Mouse (Mus musculus) left cerebral cortex, postnatal 25 days (tissue): ENCODE measurements at regions not wholly inside any gene's neighbourhood (a gene's known extent, or its start where the extent isn't known, plus 50 kb on each side); places are given as distances from the start of the nearest gene placed in this dataset.
A peak's percentile ranks its signal among the peaks of the same experiment; 100 is the strongest.
"Not testable (repeated sequence)": the region's sequence is repeated elsewhere in the genome, so short reads cannot be mapped to it uniquely, and the experiment has no call there.

Source experiments
- DNase-seq, 2 experiments: peaks; one replicate each; pipeline ENCODE4 v3.0.0; 2022; ENCODE audit warnings: low spot score in 2 of 2, mixed read lengths in 1 of 2
- intact Hi-C: fragments of 180-260 bp; cut with DNase I; formaldehyde crosslinking; loops from one replicate; pipeline ENCODE4 v1.15.1; 2025

GRCm38 (mm10) chr5:4248422-4248821 lies 56.3 kb downstream of the Mterf1b start:
- DNase-seq: no peak
- intact Hi-C loops: no loop called here

GRCm38 (mm10) chr5:4254280-4254679 lies 62.1 kb downstream of the Mterf1b start:
- intact Hi-C loops, DNase-seq: not testable (repeated sequence)

GRCm38 (mm10) chr5:4257048-4257750 lies 65.0 kb downstream of the Mterf1b start:
- DNase-seq: no peak
- intact Hi-C loops: no loop called here

- intact Hi-C loops: no loop called here
- no peak for DNase-seq
Observed at GRCm38 (mm10) chr5:4259260-4259659, 67.1 kb downstream of the Mterf1b start.

- DNase-seq: no peak
- intact Hi-C loops: no loop called here
Observed at GRCm38 (mm10) chr5:4262666-4263065, 70.5 kb downstream of the Mterf1b start.

GRCm38 (mm10) chr5:4263560-4264160 lies 71.5 kb downstream of the Mterf1b start:
- DNase-seq: peak; percentile 25 to 57
- intact Hi-C loops: loop anchor here (2.0 kb wide), 2 partner anchors 491 to 647 kb away; no protein-coding TSS in a partner anchor

- no peak for DNase-seq
- intact Hi-C loops: no loop called here
Observed at GRCm38 (mm10) chr5:4267717-4268116, 75.5 kb downstream of the Mterf1b start.

- intact Hi-C loops: no loop called here
- no peak for DNase-seq
Observed at GRCm38 (mm10) chr5:4273001-4273400, 80.8 kb downstream of the Mterf1b start.

- intact Hi-C loops: no loop called here
- no peak for DNase-seq
Observed at GRCm38 (mm10) chr5:4303616-4304015, 111.4 kb downstream of the Mterf1b start.

GRCm38 (mm10) chr5:4304201-4304600 lies 112.0 kb downstream of the Mterf1b start:
- DNase-seq: no peak
- intact Hi-C loops: no loop called here

GRCm38 (mm10) chr5:4308514-4308913 lies 116.3 kb downstream of the Mterf1b start:
- DNase-seq: no peak
- intact Hi-C loops: no loop called here

- DNase-seq: peak in 1 of 2 experiments; percentile 8
- intact Hi-C loops: loop anchor here (5.0 kb wide), 1 partner anchor 186 kb away; no protein-coding TSS in a partner anchor
Observed at GRCm38 (mm10) chr5:4311169-4311568, 119.0 kb downstream of the Mterf1b start.

- peak in 1 of 2 experiments; percentile 36 for DNase-seq
- intact Hi-C loops: loop anchor here (5.0 kb wide), 1 partner anchor 186 kb away; no protein-coding TSS in a partner anchor
Observed at GRCm38 (mm10) chr5:4311599-4311998, 119.4 kb downstream of the Mterf1b start.

GRCm38 (mm10) chr5:4312675-4313074 lies 120.5 kb downstream of the Mterf1b start:
- intact Hi-C loops: loop anchor here (5.0 kb wide), 1 partner anchor 185 kb away; no protein-coding TSS in a partner anchor

GRCm38 (mm10) chr5:4322634-4323386 lies 130.6 kb downstream of the Mterf1b start:
- no peak for DNase-seq
- intact Hi-C loops: no loop called here

More at GRCm38 (mm10) chr5:4312675-4313074, 120.5 kb downstream of the Mterf1b start:
- no peak for DNase-seq

GRCm38 (mm10) chr5:4323387-4323704 lies 131.2 kb downstream of the Mterf1b start:
- intact Hi-C loops: no loop called here
- peak in 1 of 2 experiments; percentile 53 for DNase-seq

GRCm38 (mm10) chr5:4325813-4326212 lies 133.6 kb downstream of the Mterf1b start:
- DNase-seq: no peak
- intact Hi-C loops: no loop called here

- intact Hi-C loops: no loop called here
- no peak for DNase-seq
Observed at GRCm38 (mm10) chr5:4326309-4327014, 134.3 kb downstream of the Mterf1b start.

- intact Hi-C loops: no loop called here
- DNase-seq: no peak
Observed at GRCm38 (mm10) chr5:4335683-4336082, 143.5 kb downstream of the Mterf1b start.

GRCm38 (mm10) chr5:4341956-4342355 lies 149.8 kb downstream of the Mterf1b start:
- intact Hi-C loops: no loop called here
- DNase-seq: no peak
